Mouse (Mus musculus) brain, embryonic 18.5 days (tissue): Measurements from ENCODE around the gene Plekhh3.
"Not testable (repeated sequence)": the region's sequence is repeated elsewhere in the genome, so short reads cannot be mapped to it uniquely, and the experiment has no call there.

ENCODE experiments used
- DNase-seq: peaks from one replicate; pipeline ENCODE4 v3.0.0-alpha.2; 2012; ENCODE audit warnings: low read depth, low spot score

The Plekhh3 gene

GRCm38 (mm10) chr11:101151063-101151462, 20.1 kb downstream of the Plekhh3 start:
- DNase-seq, result no peak

GRCm38 (mm10) chr11:101149178-101150105, 21.7 kb downstream of the Plekhh3 start:
- DNase-seq, result no peak

GRCm38 (mm10) chr11:101148751-101149150, 22.4 kb downstream of the Plekhh3 start:
- no peak for DNase-seq

DNA sequence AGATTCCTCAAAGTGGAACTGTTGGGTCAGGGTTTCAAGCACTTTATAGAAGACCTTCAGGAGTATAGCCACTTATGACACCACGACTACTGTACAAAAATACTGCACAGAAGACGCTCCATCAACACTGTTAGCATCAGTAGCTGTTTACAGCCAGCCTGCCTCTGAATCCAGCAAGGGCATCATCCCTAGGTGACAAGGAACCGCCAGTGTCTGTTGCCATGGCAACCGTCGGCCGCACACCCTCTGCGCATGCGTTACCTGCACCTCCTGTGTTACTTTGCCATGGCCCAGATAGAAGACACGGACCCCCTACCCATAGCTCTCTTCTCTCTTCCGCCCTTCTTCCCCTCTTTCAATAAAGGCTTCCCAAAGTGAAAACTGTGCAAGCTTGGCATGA, 24.8 kb downstream of the Plekhh3 start:
- no peak for DNase-seq

DNA sequence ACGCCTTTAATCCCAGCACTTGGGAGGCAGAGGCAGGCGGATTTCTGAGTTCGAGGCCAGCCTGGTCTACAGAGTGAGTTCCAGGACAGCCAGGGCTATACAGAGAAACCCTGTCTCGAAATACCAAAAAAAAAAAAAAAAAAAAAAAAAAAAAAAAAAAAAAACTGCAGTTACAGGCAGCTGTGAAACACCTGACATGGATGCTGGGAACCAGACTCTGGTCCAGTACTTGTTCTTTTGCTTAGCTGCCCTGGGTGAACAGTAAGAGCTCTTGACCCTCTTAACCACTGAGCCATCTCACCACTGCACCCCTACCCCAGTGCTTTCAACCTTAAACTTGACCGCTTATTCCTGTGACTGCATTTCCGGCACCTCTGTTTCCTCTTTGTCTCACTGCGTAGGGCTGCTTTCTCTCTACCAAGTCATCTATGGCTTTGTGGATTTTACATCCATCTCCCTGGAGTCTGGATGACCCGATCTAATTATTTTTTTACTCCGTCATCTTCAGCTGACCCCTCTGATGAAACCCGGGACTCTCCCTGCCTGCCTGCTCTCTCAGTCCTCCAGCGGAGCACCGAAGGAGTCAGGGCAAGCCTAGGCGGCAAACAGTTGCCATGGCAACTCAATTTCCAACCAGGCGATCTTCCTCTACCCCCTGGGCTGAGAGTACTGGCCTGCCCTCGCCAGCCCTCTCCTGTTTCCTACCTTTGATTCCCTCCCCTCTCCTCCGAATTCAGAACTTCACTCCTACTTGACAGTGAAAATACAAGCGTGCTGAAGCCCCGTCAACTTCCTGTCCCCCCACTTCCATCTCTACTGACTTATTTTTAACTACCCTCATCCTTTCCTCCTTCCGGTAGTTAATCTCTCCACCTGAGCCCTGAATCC, 27.6 kb downstream of the Plekhh3 start:
- no peak for DNase-seq

- DNase-seq, result no peak
Measured at GRCm38 (mm10) chr11:101142215-101142967, 28.8 kb downstream of the Plekhh3 start.

DNA sequence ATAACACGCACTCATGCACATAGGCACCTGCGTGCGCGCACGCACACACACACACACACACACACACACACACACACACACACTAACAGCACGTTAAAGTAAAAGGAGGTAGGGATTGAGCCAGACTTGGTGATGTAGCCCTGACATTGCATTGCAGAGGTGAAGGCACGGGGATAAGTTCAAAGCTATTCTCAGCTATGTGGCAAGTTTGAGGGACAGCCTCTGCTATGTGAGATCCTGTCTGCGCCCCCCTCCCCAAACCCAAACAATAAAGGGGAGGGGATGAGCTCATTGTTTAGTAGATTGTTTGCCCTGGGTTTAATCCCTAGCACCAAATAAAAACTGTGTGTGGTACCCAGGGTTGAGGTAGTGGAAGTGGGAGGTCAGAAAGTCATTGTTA, 30.1 kb downstream of the Plekhh3 start:
- DNase-seq, result no peak

DNA sequence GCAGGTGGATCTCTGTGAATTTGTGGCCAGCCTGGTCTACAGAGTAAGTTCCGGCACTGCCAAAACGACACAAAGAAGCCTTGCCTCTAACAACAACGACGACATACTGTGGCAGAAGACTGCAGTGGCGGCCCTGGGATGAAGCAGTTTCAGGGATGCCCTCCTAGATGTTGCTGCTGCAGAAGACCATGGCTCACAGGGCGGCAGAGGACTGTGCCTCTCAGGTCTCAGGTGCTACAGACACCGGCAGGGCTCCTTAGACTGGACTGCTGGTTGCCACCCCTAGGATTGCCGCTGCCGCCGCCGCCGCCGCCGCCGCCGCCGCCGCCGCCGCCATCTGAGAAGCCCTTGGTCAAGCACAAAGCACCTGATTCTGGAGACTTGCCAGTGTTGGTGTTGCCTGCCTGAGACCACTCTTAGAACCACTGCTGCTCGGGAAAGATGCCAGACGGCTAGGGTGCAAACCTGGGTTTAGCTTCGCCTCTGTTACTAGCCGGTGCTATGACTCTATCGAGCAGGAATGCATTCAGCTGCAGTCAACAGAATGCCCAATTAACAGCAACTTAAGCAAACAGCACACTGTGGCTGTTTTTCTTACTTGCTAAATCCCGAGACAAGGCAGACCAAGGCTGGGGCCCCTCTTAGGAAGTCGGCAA, 30.9 kb downstream of the Plekhh3 start:
- DNase-seq, result no peak

DNA sequence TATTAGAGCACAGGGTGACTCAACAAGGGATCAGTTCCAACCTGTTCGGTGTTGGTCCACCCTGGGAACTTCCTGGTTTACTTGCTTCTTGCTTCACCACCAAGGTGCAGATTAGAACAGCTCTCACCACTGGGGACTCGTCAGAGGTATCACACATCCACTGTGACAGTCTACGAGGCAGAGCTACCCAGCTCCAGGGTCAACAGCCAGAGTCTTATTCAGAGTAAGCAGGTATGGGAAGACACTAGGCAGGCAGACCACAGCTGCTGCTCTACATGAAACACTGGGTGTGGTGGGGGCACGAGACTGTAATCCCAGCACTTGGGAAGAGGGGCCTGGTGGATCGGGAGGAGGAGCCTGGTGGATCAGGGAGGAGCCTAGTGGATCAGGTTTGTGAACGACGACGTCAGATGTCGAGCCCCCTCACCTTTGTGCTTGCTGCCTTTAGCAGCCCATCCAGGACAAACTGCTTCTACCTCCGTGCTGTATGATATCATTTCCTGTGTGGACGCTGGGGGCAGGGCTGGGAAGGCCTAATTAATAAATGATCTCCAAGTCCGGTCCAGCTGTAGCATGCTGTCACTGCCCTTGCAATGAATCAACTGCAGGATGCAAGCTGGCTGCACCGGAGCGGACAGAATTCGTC, 32.5 kb downstream of the Plekhh3 start:
- no peak for DNase-seq

DNA sequence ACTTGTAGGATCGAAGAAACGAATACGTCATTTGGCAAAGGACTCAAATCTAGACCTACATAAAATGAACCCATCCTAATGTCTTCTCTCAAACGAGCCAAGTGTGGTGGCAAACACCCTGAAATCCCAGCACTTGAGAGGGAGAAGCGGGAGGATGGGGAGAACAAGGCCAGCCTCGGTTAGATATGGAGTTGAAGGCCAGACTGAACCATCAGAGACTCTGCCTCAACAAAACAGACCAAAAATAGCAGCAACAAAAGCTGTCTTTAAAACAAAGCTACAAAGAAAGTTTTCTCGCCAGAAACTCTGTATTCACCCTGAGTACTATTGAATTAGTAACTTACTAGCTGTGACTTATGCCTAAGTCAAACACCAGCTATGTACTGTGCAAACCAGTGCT, 34.2 kb downstream of the Plekhh3 start:
- DNase-seq, result no peak

GRCm38 (mm10) chr11:101134217-101134865, 36.8 kb downstream of the Plekhh3 start:
- no peak for DNase-seq

GRCm38 (mm10) chr11:101133037-101133436, 38.1 kb downstream of the Plekhh3 start:
- DNase-seq, result no peak

DNA sequence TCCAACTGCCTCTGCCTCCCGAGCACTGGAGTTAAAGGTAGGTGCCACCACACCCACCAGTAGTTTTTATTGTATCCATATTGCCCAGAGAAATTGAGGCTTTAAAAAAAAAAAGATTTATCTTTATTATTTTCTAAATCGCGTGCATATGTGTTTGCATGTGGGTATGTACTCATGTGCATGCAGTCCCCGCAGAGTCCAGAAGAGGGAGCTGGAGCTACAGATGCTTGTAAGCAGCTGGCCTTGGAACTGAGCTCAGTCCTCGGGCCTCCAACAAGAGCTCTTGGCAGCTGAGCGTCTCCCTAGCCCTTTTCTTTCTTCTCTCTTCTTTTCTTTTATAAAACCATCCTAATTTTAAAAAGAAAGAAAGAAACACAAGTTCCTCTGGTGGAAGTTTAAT, 39.5 kb downstream of the Plekhh3 start:
- DNase-seq, result no peak

GRCm38 (mm10) chr11:101131187-101131586, 40.0 kb downstream of the Plekhh3 start:
- DNase-seq, result no peak

DNA sequence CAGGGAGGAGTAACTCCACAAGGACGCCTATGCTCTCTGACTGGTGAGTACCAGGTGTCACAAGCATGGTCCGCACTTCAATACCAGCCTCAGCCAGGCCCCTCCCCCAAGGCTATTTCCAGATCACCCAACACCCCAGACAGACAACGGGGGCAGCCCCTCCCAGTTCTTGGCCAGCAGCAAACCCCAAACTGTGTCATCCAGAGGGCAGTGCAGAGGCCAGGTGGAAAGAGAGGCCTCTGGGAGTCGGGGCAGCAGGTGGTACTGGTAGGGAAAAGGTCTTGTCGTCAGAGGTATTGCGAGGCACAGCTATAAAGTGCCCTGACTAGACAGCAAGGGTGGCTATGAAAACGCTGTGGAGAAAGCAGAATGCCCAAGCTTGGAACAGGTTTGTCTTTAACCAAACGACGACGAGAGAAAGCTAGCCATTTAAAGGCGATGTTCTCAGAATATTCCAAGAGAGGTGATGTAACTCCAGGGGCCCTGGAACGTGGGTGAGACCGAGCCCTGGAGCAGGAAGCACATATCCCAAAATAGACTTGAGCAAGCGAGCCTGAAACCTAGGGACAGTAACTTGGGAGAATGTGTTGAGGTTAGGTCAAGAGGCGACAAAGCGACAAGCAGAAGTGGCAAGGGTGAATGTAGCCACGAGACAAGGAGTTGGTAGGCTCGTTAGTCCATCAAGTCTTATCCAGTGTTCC, 40.9 kb downstream of the Plekhh3 start:
- no peak for DNase-seq

- DNase-seq, result no peak
Measured at GRCm38 (mm10) chr11:101128996-101129577, 42.1 kb downstream of the Plekhh3 start.

- no peak for DNase-seq
Measured at GRCm38 (mm10) chr11:101127075-101127474, 44.1 kb downstream of the Plekhh3 start.

DNA sequence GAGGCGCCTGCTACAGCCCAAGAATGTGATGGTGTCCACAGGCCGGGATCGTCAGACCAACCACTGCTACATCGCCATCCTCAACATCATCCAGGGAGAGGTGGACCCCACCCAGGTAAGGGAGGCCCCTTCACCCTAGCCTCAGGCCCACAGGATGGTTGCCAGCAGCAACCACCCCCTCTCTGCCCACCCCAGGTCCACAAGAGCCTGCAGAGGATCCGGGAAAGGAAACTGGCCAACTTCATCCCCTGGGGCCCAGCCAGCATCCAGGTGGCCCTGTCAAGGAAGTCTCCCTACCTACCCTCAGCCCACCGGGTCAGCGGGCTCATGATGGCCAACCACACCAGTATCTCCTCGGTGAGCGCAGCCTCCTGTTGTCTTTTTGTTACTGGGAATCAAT, 46.1 kb downstream of the Plekhh3 start:
- not testable (repeated sequence) for DNase-seq

GRCm38 (mm10) chr11:101124494-101124893, 46.7 kb downstream of the Plekhh3 start:
- DNase-seq, result not testable (repeated sequence)
